Mouse (Mus musculus) left cerebral cortex, postnatal 14 days (tissue): ENCODE results near the gene Thrap3. TPM values are rescaled to one million over a fixed set of nuclear protein-coding genes. Genes with fewer than 3 reads are reported as not detected.
"Not testable (repeated sequence)": the region's sequence is repeated elsewhere in the genome, so short reads cannot be mapped to it uniquely, and the experiment has no call there.

Experiments
- DNase-seq, 2 experiments: peaks; one replicate each; pipeline ENCODE4 v3.0.0; 2021 to 2022; ENCODE audit warnings: low spot score in 2 of 2, mixed read lengths in 1 of 2
- intact Hi-C: fragments of 180-260 bp; cut with DNase I; formaldehyde crosslinking; loops from one replicate; pipeline ENCODE4 v1.15.1; 2025
- total RNA-seq, 2 experiments: library from RNA; stranded (reverse); gene quantifications; 2 replicates each; pipeline ENCODE4 v1.2.3; 2021

Thrap3 gene
- total RNA-seq, 2 experiments from 2014 or later = 129 to 147 TPM

GRCm38 (mm10) chr4:126226640-126227039 lies 24.1 kb upstream of the Thrap3 start:
- DNase-seq = no peak

GRCm38 (mm10) chr4:126222631-126223030 lies 20.1 kb upstream of the Thrap3 start:
- intact Hi-C loops = no loop called here
- no peak for DNase-seq

More at GRCm38 (mm10) chr4:126226640-126227039, 24.1 kb upstream of the Thrap3 start:
- intact Hi-C loops = loop anchor here (1.0 to 5.0 kb wide), 2 partner anchors 36 to 81 kb away; partner anchors contain the start of gene Trappc3

GRCm38 (mm10) chr4:126220045-126220444 lies 17.5 kb upstream of the Thrap3 start:
- intact Hi-C loops = no loop called here
- DNase-seq = no peak

GRCm38 (mm10) chr4:126219540-126219939 lies 17.0 kb upstream of the Thrap3 start:
- DNase-seq, intact Hi-C loops: not testable (repeated sequence)

DNA sequence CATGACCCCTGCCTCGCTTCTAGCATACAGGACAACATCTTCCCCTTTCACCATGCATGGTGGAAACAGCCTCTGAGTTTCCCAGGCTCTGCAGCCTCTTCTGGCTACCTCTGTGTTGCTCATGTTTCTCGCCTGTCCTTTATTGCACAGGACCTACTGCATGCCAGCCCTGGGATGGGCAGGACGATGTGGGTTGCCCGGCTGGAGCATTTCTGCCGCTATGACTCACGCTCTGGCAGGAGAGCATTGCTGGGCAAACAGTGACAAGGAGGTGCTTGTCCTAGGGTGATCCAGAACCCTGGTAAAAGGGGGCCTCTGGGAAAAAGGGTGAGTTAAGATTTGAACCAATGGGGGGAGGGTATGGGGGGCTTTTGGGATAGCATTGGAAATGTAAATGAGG lies 15.2 kb upstream of the Thrap3 start:
- intact Hi-C loops = no loop called here
- DNase-seq = no peak

- intact Hi-C loops = no loop called here
- DNase-seq = no peak
Observed at GRCm38 (mm10) chr4:126207081-126207480, 4.5 kb upstream of the Thrap3 start.

DNA sequence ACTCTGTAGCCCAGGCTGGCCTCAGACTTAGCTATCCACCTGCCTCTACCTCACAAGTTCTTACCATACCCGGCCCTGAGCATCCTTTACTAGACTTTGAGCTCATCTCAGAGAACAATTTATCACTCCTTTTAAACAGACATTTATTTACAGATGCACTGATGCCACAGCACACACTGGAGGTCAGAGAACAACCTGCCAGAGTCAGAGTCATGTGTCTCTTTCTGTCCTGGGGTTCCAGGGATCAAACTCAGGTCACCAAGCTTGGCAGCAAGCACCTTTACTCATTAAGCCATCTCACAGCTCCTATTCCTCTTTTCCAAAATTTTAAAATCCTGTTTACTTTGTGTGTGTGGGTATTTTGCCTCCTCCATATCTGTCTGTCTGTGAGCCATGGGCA lies 2.8 kb upstream of the Thrap3 start:
- no peak for DNase-seq
- intact Hi-C loops = no loop called here

DNA sequence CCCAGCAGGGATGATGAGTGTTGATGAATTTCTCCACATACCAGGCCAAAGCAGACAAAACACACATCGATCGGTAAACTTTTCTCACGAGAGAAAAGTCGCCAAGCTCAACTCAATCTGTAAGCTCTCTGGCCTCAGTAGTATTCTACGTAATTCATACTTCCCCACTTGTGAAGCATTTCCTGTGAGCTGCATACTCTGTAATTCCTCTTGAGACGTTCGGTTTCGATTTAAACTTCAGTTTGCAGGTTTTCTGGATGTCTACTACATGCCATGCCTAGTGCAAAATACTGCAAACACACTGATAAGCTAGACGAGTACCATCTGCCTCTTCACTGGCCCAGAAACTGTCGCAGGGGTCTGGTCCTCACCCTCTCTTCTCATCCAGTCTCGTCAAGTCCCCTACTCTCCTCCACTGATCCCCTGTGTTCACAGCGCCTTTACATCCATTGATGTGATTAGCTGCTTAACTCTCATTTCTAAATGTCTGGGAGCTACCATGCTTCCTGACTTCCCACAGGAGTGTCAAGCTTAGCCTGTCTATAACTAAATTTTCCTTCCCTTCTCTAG lies 2.2 kb upstream of the Thrap3 start:
- DNase-seq = no peak
- intact Hi-C loops = no loop called here

DNA sequence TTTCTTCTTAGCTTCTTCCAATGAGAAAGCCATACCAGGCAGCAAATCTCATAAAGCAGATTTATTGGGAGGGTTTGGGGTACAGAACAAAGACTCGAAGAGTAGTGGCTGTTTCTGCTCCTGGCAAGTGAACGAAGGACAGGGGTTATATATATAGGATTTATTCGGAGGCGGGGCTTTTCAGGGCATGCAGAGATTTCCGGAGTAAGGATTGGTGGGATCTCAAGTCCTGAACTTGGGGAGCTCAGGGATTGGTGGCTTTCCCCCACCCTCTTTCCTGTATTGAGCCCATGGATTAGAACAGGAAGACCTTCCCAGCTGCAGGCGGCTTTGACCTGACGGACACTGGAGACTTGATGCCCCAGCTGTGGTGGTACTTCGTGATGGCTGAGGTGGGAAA lies 1.5 kb upstream of the Thrap3 start:
- intact Hi-C loops = no loop called here

DNA sequence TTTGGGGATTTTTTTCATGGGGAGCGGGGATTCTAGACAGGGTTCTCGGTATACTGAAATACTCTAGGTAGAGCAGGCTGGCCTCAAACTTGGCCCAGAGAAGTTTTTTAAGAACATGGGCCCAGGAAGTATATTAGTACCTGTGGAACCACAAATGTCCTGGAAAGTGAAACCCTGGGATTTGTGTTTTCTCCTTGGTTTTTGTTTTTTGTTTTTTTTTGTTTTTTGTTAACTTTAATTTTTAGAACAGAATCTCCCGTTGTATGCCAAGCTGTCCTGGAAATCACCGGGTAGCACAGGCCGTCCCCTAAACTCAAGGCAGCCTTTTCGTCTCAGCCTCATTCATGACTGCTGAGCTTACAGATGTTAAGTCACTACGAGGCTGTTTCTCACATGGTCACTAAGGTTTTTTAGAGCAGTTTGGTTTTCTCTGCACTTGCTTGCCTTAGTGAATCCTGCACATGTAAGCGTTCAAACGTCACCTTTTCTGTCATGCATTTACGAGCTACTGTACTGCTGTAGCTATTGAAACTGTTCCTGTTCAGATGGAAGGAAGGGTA lies 856 bp upstream of the Thrap3 start:
- intact Hi-C loops = no loop called here
- no peak for DNase-seq

More for the DNA sequence above, 1.5 kb upstream of the Thrap3 start:
- no peak for DNase-seq

- intact Hi-C loops = no loop called here
Observed at GRCm38 (mm10) chr4:126201514-126202302, 852 bp downstream of the Thrap3 start.

DNA sequence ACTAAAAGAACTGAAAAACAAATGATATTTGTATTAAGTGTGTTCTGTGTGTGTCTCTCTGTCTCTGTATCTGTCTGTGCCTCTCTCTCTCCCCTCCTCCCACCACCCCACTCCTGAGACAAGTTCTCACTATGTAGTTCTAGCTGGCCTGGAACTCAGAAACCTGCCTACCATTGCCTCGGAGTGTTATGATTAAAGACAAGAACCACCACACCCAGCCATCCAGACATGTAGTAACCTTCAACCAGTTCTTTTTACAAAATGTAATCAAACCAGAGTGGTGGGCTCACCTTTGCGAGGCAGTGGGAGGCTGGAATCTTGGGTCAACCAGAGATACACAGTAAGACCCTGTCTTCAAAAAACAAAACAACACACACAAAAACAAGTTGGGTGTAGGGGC lies 1.9 kb downstream of the Thrap3 start:
- intact Hi-C loops = no loop called here
- DNase-seq = no peak

More at GRCm38 (mm10) chr4:126201514-126202302, 852 bp downstream of the Thrap3 start:
- DNase-seq = peak; percentile 20 to 27

GRCm38 (mm10) chr4:126200036-126200435 lies 2.5 kb downstream of the Thrap3 start:
- intact Hi-C loops = no loop called here
- no peak for DNase-seq

DNA sequence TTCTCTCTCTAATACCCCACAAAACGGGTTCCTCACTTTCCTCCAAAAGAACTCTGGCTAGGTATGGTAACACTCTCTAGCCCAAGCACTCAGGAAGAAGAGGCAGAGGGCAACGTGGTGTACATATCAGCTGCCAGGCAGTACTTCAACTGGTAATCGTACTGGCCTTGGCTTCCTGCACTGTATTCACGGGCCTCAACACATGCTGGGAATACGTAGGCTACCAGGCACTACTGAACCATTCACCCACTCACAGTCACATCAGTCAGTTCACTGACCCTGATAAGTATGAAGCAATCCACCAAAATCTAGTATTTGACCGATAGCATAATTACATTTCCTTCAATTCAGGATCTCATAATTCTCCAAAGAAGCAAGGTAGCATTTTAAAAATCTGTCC lies 3.0 kb downstream of the Thrap3 start:
- no peak for DNase-seq
- intact Hi-C loops = no loop called here

DNA sequence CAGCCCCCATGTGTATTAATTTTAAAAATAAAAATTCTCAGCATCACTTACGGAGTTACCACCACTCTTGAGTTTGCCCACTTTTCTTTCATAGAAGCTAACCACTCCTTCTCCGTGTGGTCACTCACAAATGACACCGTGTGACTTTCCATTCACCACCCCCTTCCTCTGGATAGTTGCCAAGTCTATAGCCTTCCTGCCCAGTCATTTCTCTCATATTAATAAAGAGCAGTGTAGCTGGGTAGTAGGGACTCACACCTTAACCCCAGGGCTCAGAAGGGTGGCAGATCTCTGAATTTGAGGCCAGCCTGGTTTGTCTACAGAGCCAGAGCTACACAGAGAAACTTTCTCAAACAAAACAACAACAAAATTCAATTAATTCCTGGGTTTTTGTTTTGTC lies 5.1 kb downstream of the Thrap3 start:
- no peak for DNase-seq
- intact Hi-C loops = no loop called here

DNA sequence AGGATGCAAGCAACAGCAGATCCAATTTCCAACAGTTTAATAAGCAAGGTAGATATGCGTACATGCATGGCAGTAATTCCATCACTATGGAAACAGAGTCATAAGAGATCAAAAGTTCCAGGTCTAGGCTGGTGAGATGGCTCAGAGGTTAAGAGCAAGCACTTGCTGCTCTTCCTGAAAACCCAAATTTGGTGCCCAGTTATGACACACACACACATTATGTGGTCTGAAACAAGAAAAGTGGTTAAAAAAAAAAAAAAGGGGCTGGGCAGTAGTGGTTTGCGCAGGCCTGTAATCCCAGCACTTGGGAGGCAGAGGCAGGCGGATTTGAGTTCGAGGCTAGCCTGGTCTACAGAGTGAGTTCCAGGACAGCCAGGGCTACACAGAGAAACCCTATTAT lies 7.6 kb downstream of the Thrap3 start:
- intact Hi-C loops = no loop called here
- no peak for DNase-seq

DNA sequence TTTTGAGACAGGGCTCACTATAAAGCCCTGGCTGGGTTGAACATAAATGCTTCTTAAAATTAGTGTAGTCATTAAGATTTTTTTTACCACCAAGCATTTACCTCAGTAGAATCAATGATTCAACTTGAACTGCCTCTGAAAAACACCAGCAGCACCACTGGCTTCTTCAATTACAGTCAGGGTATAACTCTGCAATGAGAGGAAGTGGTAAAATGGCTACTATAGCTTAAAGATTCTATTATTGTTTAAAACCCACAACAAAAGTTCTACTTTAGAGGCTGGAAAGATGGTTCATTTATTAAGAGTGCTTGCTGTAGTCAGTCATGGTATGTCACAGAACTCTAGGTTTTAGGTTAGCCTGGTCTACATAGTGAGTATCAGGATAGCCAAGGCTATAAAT lies 8.3 kb downstream of the Thrap3 start:
- no peak for DNase-seq
- intact Hi-C loops = no loop called here

GRCm38 (mm10) chr4:126190636-126191035 lies 11.9 kb downstream of the Thrap3 start:
- DNase-seq = no peak
- intact Hi-C loops = no loop called here

- no peak for DNase-seq
- intact Hi-C loops = no loop called here
Observed at GRCm38 (mm10) chr4:126187096-126187495, 15.5 kb downstream of the Thrap3 start.

GRCm38 (mm10) chr4:126183034-126183433 lies 19.5 kb downstream of the Thrap3 start:
- no peak for DNase-seq
- intact Hi-C loops = loop anchor here (5.0 kb wide), 1 partner anchor 79 kb away; the partner anchor contains the start of gene Trappc3
